Mouse (Mus musculus) midbrain, embryonic 12.5 days (tissue): ENCODE data around the gene Tldc1. TPM values are rescaled to one million over a fixed set of nuclear protein-coding genes. Genes with fewer than 3 reads are reported as not detected.

Experiments used
- polyA plus RNA-seq: library from polyadenylated mRNA; unstranded; fragments of >200 nt; fragmentation: Nextera tagmentation; extraction: Ambion mirVana; gene quantifications from 2 replicates; pipeline ENCODE4 v1.2.1, GENCODE M21; 2016

The Tldc1 gene
- polyA plus RNA-seq, 1 experiment from 2014 or later: 10.3 TPM

Other genes with a start within 250 kb of the Tldc1 start
- 96.7 and 110 TPM in 2 replicates for gene Mbtps1, start 219.7 kb downstream of the Tldc1 start, polyA plus RNA-seq
- 100 and 104 TPM in 2 replicates for gene Hsdl1, start 203.2 kb downstream of the Tldc1 start, polyA plus RNA-seq
- 0.14 and 0.17 TPM in 2 replicates for gene Dnaaf1, start 203.2 kb downstream of the Tldc1 start, polyA plus RNA-seq
- gene Taf1c, start 173.2 kb downstream of the Tldc1 start, polyA plus RNA-seq: 15.3 and 16.7 TPM in 2 replicates
- 0.15 TPM in 1 of 2 replicates, not detected in the other for gene Adad2, start 165.7 kb downstream of the Tldc1 start, polyA plus RNA-seq
- 0.26 TPM in 1 of 2 replicates, not detected in the other for gene Kcng4, start 142.7 kb downstream of the Tldc1 start, polyA plus RNA-seq
- 2.4 and 3.1 TPM in 2 replicates for gene Wfdc1, start 112.1 kb downstream of the Tldc1 start, polyA plus RNA-seq
- 0.47 and 0.64 TPM in 2 replicates for gene Atp2c2, start 78.4 kb downstream of the Tldc1 start, polyA plus RNA-seq
- 93.4 and 131 TPM in 2 replicates for gene Cotl1, start 62.1 kb upstream of the Tldc1 start, polyA plus RNA-seq
- 13.1 and 14.7 TPM in 2 replicates for gene Klhl36, start 83.8 kb upstream of the Tldc1 start, polyA plus RNA-seq
- 147 and 149 TPM in 2 replicates for gene Usp10, start 131.9 kb upstream of the Tldc1 start, polyA plus RNA-seq
- gene Gm20388, start 132.4 kb upstream of the Tldc1 start, polyA plus RNA-seq: 1.2 TPM in 1 of 2 replicates, not detected in the other
- 3.7 and 5.7 TPM in 2 replicates for gene Crispld2, start 214.0 kb upstream of the Tldc1 start, polyA plus RNA-seq